Mouse (Mus musculus) heart, adult 11 months (tissue): ENCODE data around the gene Myh9.
A peak's percentile ranks its signal among the peaks of the same experiment; 100 is the strongest.

Source experiments
- DNase-seq: peaks from one replicate; pipeline ENCODE4 v3.0.0; 2022

Myh9 gene

DNA sequence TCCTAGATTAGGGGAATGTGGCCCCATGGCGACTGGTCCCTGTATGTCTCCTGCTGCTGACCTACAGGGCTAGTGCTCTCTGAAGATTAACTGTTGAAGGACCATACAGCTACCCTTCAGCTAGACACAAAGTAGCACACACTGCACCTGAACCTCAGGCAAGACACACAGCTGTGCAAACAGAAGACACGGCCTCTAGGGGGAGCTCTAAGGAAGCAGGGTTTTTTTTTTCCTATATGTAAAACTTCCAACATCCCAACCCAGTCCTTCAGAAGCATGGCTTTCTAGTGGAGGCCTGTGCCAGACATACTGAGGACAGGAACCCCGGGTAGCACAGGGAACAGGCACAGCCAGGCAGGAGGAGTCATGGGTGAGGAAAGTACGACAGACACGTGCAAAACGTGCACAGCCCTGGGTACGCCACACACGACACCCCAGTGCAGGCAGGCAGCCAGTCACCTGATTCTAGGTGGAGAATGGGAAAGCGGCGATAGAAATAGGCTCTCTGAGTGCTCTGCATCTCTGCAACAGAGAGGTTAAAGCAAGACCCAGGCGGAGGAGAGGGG, 59.4 kb downstream of the Myh9 start:
- peak; percentile 93 for DNase-seq

DNA sequence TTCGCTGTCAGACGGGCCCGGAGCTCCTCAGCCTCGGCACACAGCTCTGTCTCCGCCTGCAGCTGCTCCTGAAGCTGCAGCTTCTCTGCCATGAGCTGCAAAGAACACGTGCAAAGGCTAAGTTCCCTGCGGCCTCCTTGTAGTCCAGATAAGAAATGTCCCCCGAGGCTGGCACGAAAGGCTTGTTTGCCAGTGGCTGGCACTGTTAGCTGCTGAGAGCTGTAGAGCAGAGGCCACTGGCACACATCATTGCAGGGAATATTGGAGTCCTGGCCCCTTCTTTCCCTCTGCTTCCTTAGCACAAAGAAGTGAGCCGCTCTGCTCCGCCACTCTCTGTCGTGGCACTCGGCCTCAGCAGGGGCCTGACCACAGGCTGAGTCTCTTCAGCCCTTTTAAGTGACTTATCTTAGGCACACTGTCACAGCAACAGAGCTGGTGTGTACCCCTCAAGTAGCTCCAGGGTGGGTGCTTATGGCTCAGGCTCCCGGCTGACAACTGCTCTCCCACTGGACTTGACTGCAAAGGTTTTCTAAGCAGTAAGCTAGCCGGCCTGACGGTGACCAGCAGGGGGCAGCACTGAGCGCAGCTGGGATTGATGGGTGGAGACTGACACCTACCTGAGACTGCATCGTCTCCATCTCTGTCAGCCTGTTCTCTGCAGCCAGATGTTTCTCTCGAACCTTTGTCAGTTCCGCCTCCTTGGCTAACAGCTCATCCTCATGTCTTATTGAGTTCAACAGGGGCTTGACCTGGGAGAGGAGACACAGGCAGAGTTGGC, 66.6 kb downstream of the Myh9 start:
- peak; percentile 95 for DNase-seq

GRCm38 (mm10) chr15:77774303-77774702, 67.7 kb downstream of the Myh9 start:
- DNase-seq: no peak

DNA sequence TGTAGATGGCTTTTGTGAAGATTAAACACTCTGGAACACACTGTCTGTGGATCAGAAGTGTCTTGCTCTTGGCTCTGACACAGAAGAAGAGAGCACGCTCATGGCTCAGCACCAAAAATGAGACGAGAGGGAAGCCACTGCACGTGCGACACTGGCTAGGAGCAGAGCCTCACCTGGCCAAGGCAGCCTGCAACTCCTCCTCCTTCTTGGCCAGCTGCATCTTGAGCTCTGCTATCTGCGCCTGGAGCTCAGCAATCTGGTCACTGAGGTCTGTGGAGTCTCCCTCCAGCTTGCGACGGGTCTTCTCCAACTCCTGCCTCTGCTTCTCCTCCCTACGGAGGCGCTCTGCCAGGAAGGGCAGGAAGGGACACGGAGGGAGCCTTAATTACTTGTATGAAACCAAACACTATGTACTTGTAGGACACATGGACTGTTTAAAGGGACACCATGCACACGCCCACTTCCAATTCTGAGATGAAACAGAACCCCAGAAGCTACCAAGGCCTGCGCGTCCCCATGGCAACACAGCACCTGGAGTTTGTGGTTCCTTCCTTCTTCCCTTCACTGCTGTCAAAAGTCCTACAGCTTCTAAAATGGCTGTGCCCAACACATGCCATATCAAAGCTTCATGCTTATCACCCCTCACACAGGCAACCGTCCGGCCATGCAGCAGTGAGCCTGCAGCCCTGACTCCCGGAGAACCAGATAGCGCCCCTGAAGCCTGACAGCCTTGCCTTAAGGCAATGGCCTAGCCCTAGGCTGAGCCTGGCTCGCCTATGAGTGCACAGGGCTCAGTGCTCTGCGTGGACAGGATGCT, 68.7 kb downstream of the Myh9 start:
- DNase-seq: no peak

GRCm38 (mm10) chr15:77770942-77771341, 71.0 kb downstream of the Myh9 start:
- DNase-seq: no peak

DNA sequence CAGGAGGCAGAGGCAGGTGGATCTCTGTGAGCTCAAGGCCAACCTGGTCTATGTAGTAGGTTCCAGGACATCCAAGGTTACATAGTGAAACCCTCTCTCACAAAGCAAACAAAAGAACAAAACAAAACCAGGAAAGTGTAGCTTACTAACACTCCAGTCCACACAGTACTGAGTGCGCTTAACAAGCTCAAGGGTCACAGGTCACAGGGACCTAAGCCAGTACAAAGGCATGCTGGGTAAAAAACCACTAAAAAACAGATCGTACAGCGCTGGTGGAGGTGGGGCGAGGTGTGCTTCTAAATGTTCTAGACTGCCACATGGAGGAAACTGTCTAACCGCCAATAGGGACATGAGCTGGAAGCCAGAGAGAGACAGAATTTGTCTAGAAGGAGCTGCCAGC, 71.6 kb downstream of the Myh9 start:
- DNase-seq: no peak

GRCm38 (mm10) chr15:77766981-77767380, 75.0 kb downstream of the Myh9 start:
- peak; percentile 91 for DNase-seq

DNA sequence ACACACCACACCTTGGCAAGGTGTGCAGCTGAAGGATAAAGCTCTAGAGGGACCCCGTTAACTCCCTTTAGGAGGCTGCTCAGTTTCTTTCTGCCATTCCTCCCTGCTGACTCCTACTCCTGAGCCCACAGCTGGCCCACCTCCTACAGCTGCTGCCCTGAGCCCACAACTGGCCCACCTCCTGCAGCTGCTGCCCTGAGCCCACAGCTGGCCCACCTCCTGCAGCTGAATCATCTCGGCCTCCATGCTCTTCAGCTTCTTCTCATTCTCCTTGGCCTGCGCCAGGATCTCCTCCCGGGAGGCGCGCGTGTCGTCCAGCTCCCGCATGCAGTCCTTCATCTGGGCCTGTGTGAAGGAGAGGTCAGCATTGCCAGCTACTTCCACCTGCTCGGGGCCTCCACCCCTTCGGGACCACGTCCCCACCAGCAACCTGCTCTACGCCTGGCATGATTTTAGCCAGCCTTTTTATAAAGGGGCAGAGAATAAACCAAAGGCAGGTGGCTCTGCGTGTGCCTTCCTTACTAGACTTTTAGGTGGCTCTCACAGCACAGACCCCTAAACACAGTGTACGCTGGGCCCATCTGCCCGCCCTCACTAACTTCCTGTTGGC, 76.4 kb downstream of the Myh9 start:
- DNase-seq: peak; percentile 92

DNA sequence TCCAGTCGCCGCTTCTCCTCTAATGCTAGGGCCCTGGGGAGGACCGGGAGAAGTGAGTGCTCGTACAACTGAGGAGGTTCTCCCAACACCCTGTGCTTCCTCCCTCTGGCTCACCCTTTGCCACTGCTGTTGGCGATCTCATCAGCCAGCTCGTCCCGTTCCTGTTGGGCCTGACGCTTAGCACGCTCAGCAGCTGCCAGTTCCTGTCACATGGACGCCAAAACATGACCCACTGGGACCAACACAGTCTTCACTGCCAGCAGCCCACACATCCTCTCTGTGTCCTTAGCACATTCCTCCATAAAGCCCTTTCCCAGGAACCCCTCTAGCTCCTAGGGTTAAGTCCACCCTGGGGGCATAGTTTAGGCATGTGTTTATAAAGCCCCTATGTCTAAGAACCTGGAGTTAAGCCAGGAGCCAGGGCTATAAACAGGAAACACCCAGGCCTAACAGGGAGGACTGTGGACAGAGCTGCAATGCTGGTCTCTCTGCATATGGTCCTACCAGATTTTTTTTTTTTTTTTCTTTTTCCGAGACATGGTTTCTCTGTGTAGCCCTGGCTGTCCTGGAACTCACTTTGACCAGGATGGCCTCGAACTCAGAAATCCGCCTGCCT, 77.5 kb downstream of the Myh9 start:
- DNase-seq: peak; percentile 99

- DNase-seq: peak; percentile 95
These were observed 78.3 kb downstream of the Myh9 start for GRCm38 (mm10) chr15:77763702-77764101.

DNA sequence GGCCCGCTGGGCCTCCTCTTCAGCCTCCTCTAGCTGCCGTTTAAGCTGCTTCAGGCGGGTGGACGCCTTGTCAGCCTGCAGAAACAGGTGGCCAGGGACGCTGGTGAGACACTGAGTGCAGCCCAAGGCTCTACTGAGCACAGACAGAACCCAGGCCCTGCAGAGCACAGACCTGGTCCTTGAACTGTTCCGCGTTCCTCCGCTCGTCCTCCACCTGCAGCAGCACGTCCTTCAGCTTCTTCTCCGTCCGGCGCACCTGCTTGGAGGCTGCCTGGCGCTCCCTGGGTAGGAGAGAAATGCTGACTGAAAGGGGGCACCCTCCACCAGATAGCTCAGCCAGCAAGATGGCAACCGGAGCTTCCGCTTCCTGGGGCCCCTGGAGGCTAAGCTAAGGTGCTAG, 78.9 kb downstream of the Myh9 start:
- peak; percentile 89 for DNase-seq

DNA sequence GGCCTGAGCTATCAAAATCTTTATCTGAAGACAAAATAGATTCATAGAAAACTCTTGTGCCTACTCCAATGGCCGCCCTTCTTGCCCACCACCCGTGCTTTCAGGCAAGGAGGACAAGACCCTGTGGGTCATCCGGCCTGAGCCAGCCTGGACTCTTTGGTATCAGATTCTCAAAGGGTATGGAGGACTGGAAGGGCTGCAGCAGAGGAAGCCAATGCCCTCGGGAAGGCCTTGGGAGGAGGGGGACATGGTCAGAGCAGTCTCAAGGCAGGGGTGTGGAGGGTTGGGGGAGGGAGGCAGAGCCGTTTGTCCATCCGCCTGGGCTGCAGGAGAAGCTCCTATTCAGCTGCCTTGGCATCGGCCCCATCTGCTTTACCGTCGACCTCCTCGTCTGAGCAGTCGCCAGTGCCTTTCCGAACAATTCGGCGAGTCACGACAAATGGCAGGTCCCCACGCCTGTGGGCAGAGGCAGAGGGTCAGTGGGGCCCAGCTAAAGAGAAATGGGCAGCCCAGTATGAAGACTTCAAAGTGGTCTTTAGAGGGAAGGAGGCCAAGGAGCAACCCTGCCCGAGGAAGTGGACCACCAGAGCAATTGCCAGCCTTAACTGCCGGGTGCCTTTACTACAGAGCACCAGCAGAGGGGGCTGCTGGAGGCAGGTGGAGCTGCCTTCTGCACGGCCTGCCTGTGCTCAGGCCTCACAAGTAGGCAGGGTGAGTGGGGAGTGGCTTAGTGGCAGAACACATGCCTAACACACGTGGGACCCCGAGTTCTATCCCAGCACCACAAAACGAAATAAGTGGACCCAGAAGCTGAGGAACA, 80.2 kb downstream of the Myh9 start:
- DNase-seq: peak; percentile 95

- peak; percentile 89 for DNase-seq
These were observed 80.9 kb downstream of the Myh9 start for GRCm38 (mm10) chr15:77761083-77761482.

DNA sequence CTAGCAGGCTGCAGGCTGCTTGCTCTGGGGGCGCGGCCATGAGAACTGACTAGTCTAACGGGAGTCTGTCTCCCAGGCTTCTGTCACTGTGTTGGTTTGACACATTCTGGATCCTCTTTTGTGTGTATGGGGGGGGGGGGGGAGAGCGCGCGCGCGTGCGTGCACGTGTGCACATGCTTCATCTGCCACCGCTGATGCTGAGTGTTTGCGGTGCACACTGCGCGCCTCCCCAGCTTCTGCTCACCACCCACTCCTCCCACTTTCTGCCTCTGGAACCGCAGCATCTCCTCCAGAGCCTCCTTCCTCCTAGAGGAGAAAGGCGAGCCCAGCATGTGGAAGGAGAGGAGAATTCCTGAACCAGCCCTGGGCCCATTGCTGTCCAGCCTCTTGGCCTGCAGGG, 81.9 kb downstream of the Myh9 start:
- no peak for DNase-seq

GRCm38 (mm10) chr15:77757586-77758226, 84.3 kb downstream of the Myh9 start:
- no peak for DNase-seq

GRCm38 (mm10) chr15:77756848-77757247, 85.1 kb downstream of the Myh9 start, which contains the start of gene Apol8:
Apol8 (minus strand) TSS chr15:77757003.
- peak; percentile 96 for DNase-seq

DNA sequence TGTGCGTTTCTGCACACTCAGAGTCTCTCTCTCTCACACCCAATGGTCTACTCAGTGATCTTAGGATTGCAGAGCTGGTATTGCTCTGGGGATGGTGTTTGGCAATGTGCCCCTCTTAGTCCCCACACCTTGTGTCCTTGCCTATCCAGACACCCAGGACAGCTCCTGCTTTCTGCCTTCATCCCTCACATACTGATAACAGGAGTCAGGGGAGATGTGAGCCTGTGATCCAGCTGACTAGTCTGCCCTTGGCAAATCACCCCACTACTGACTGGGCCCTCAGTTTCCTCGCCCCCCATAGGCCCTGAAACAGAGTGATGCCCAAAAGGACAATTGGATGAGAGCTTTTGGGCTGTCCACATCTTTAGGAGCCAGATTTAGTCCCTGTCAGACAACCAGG, 85.9 kb downstream of the Myh9 start:
- DNase-seq: no peak

- no peak for DNase-seq
These were observed 86.8 kb downstream of the Myh9 start for GRCm38 (mm10) chr15:77755132-77755531.

- no peak for DNase-seq
These were observed 89.5 kb downstream of the Myh9 start for GRCm38 (mm10) chr15:77752443-77752842.

DNA sequence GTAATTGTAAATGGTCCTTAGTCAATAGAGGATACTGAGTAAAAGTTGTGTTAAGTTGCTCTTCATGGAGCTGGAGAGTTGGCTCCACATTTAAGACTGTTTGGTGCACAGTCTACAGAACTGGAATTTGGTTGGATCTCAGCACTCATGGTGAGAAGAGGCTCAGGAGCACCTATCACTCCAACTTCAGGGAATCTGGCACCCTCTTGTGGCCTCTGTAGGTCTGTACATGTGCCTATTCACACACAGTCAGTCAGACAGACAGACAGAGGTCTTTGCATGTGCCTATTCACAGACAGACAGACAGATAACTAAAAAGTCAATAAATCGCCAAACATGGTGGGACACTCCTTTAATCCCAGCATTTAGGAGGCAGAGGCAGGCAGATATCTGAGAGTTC, 91.5 kb downstream of the Myh9 start:
- DNase-seq: peak; percentile 91

DNA sequence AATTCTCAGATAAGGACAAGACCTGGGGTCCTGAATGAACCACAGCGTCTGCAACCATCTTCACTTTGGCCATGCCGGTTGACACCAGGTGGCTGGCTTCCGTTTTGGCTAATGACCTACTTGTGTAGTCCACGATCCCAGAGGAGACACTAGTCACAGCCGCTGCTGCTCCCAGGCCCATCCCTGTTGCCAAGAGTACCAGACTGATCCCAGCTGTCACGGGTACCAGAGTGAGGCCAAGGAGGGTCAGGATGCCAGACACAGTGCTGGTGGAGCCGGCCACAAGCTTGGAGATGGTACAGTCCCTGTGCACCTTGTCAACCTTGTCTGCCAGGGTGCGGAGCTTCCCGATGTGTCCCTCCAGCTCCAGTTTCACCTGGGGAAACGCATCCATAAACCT, 92.3 kb downstream of the Myh9 start:
- peak; percentile 90 for DNase-seq
